Mouse (Mus musculus): ENCODE data around the gene En1.

The En1 gene

DNA sequence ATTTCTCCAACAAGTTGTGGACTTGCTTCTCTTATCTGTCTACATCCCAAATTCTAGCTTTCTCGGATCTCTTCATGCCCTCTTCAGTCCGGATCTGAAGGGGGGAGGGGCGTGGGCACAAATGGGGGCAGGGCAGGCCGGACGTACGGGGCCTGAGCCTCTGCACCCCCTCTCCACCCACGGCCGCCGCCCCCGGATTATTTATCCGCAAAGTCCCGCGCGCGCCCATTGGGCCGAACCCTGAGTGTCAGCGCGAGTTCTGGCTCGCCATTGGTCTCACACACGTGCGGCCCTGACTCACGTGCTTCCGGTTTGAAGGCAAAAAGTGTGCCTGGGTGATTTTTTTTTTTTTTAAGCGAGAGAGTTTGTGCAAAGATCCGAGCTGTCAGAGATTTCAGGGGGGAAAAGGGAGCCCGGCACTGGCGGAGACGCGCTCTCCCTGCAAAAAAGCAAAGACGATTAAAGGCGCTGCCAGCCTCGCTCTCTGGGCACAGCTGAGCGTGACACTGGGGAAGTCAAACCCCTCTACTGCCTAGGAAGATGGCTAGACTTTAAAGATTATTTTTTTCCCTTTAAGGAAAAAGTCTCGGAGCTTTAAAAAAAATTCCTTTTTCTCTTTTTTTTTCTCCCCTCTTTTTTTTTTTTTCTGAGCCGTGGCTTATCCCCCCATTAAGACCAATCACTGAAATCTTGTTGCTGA lies at the start of gene En1:
En1 (plus strand) TSS at position 388 of the 700 bp plus-strand sequence.
- peak in 1 of 2 experiments; percentile 82 for DNase-seq (ENCODE audit: low spot score in 2 of 2)

DNA sequence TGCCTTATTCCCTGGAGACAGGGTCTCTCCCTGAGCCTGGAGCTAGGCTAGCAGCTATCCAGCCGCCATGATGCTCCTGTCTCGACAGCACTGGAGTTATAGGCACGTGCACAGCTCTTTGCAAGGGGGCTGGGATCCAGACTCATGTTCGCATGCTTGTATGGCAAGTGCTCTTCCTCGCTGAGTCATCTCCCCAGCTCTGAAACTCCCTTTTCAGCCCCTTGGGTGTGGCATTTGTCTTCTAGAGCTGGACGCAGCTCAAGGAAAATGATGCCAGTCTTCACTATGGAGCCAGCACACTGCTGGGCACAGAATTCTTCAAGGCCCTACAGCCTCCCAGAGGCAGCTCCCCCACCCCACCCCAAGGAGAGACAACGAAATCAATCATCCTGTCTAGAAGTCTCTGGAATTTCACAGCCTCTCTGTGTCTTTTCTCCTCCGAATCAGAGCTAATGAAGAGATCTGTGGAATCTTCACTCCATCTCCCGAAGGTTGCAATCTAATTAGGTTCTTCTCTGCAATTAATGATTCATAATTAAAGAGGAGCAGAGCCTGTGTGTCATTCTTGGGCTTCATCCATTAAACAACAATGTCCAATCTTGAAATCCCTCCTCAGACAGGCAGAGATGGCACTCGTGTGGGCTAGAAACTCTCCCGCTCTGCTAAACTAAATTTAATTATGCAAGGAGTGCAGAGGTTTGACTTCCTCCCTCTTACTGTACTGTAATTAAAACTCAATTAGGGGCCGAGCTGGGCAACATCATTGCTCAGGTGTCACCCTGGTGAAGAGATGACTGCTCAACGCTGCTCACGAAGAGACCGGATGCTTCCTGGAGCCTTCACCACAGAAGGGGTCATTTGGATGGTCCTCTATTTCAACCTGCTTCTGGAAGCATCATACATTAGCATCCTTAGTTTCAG lies 45.0 kb upstream of the En1 start:
- DNase-seq (ENCODE audit: low spot score in 2 of 2), result no peak

DNA sequence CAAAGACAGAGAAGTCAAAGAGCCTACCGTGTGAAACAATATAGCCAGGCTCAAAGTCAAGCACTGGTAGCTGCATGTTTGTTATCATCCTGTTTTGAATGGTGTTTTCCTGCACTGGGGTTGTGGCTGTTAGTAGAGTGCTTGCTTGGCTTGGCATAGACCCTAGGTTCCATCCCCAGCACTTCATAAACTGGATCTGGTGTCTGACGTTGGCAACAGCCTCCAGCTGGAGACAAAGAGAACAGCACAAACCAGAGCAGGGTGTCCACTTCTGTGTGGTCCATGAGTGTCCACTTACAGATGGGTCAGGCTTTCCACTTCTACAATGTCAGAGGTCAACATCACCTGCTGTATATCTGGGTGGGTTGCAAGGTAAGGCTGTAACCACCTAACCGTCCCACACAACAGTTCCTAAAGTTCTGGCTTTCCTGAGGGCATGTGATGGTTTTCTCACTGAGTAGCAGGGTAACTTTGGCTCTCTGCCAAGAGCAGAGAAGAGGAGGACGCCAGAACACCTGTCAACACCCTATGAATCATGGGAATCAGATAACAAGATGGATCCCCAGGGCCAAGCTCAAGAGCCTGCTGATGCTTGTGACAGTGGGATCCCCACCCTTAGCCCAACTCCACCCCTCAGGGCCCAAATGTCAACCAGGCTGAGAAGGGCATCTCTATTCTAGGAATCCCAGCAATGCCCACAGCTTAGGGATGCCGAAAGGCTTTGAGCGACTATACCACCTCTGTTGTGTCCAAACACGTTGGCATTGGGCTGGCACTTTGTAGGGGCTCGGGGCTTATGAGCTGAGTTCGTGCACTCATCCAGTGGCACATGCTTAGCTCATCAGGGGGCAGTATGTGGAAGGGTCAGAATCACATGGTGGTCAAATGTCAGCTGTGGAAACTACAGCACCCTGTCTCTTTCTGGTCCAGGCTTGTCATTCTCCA lies 43.6 kb upstream of the En1 start:
- no peak for DNase-seq (ENCODE audit: low spot score in 2 of 2)

DNA sequence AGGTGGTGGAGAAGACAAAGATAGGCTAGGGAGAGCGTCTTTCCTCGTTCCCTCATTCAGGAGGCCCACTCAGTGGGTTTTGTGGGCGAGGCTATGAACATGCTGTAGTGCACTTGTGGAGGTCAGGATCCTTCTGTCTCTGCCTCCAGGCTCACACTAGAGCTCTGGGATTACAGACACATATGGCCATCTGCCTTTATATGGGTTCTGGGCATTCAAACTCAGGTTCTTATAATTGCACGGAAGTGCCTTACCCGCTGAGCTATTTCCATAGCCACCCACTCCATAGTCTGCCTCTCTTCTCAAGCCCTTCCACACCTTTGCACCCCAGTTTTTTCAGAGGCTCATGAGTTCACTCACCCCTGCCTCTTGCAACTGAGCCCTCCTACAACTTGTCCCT lies 42.3 kb upstream of the En1 start:
- no peak for DNase-seq (ENCODE audit: low spot score in 2 of 2)

DNA sequence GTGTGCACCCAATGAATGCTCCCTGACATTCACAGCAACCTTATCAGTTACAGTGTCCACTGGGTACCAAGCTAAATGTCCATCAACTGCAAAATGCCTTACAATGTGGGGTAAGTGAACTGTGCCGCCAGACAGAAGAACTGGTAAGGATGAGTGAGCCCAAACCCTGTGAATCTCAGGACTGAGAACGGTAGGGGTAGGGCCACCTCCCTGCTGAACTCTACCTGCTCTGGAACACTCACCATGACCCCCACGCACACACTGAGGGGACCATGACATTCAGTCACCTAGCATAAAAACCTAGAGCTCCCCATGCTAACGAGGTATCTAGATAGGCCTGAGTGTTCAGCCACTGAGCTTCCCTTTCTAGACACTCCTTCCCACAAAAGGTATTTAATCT lies 20.9 kb upstream of the En1 start:
- DNase-seq (ENCODE audit: low spot score in 2 of 2), result no peak

DNA sequence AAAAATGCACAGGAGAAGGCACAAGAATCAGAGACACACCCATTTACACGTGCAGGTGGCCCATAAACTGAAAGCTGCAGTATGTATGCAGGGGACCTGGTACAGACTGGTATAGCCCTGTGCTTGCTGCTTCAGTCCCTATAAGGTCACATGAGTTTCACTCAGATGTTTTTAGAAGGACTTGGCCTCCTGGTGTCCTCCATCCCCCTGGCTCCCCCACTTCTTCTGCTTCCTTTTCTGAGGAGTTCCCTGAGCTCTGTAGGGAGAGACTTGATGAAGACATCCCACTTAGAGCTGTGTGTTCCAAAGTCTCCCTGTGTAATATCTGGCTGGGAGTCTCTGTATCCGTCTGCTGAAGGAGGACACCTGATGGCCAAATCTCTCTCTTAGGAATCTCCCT lies 16.7 kb upstream of the En1 start:
- no peak for DNase-seq (ENCODE audit: low spot score in 2 of 2)

DNA sequence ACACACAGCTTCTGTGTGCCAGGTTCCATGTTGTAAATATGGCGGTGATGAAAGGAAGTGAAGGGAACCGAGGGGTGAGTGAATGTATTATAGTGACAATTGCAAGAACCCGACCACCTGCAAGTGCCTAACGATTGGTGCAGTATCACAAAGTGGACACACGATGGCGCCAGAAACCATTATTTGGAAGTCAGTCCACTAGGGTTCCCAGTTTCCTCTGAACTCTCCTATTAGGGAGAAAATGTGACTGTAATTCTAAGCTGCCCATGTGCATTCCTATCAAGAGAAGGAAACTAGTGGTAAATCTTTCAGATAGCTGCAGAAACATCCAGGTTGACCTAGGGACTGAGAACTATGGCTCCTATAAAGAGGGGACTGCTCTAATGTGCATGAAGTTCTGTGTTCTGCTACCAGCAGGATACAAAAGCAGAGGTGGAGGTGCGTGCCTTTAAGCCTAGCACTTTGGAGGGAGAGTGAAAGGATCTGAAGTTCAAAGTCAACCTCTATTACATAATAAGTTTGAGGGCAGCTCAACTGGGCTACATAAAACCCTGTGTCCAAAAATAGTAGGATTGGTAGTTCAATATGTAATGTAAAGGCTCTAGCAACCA lies 15.6 kb upstream of the En1 start:
- peak; percentile 79 to 81 for DNase-seq (ENCODE audit: low spot score in 2 of 2)

DNA sequence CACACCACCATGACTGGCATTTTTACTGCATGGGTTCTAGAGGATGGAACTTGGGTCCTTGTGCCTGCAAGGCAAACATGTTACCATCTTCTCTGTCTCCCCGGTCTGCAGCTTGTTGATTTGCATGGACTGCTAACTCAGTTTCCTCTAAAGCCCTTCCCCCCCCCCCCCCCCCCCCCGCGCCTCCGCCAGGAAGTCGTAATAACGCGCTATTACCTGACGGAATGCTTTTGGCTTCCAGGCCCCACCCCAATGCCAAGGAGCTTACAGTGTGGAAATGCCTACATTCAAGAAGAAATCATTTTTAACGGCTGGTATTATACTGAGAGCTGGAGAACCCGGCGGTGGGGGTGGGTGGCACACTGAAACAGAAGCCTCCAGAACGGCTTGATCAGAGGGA lies 14.8 kb upstream of the En1 start:
- no peak for DNase-seq (ENCODE audit: low spot score in 2 of 2)

DNA sequence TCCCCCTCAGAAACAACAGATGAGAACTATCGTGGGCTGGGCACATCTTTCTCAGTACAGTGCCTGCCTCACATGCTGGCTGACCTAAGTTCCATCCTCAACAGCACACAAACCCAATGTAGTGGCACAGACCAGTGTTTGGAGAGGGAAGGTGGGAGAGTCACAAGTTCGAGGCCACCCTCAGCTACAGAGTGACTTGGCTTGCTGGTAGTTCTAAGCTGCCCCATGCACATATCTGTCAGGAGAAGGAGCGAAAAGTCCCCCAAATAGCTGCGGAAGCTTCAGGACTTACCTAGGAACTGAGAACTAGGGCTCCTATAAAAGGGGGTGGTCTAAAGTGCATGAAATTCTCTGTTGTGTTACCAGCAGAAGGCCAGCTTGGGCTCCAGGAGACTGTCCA lies 14.3 kb upstream of the En1 start:
- no peak for DNase-seq (ENCODE audit: low spot score in 2 of 2)

DNA sequence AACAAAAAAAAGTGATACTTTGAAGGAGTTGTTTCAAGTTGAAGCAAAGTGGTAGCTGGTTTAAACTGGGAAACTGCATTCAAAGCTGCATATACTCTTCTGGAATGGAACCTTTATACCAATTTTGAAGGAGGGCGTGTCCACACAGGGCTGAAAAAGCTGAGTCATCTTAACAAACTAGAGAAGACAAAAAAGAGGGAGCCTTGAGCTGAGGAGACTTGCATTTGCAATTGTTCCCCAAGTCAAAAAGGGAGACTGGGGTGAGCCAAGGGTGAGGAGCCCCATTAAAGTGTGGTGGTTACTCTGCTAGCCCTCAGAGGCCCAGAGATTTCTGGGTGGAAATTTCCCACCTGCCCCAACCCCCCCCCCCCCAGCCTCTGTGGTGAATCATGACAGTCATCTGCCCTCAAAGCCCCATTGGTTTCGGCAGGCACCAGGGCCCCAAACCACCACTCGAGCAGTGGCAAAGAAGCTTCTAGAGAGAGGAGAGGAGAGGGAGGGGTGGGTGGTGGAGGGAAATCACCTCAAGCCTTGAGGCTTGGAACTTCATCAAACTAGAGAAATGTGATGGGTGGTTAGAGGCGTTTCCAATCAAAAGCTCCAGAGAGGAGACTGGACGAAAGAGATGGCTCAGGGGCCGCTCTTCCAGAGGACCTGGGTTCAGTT lies 13.7 kb upstream of the En1 start:
- DNase-seq (ENCODE audit: low spot score in 2 of 2), result no peak

DNA sequence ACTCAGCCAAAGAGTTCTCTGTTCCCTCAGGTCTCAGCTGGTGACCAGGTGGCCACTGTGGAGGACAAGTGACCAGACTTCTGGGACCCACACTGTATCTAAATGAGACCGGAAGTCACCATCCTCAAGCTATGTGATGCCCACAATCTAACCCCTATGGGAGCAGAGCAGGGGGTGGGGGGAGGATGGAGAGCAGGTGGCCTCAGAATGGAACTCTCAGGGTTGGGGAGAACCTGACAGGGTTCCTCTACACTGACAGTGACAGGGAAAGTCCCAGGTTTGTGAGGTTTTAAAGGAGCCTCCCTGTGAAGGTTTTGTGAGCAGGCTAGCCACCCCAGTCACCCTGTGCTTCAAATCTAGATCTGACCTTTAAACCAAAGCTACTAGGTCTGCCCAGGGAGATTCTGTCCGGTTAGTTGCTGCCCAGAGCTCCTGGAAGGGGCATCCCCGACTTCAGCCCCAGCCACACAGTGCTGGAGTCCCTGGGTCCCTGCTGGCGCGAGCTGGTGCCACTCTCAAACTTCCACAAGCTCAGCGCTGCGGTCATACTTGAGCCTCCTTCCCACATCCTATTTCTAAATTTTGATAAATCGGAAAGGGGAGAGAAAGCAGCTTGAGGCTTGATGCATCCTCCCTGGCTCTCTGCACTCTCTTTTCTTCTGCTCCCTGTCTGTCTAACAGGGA lies 8.8 kb upstream of the En1 start:
- no peak for DNase-seq (ENCODE audit: low spot score in 2 of 2)

DNA sequence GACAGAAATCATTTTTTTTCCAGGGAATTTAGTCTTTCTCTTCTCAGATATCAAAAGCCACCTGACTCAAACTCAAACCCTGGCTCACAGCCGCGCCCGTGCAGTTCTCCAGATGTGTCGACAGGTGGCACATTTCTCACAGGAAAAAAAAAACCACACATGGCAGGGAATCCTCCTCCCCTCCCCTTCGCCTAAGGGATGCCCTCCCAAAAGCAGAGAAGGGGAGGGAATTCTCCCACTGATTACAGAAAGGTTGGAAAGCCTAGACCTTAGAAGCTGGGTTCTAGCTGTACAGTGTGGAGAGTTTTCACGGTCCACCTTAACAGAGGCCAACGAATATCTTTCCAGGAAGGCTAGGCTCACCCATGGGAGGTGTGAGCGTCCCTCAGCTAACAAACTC lies 7.6 kb upstream of the En1 start:
- DNase-seq (ENCODE audit: low spot score in 2 of 2), result peak in 1 of 2 experiments; percentile 64

DNA sequence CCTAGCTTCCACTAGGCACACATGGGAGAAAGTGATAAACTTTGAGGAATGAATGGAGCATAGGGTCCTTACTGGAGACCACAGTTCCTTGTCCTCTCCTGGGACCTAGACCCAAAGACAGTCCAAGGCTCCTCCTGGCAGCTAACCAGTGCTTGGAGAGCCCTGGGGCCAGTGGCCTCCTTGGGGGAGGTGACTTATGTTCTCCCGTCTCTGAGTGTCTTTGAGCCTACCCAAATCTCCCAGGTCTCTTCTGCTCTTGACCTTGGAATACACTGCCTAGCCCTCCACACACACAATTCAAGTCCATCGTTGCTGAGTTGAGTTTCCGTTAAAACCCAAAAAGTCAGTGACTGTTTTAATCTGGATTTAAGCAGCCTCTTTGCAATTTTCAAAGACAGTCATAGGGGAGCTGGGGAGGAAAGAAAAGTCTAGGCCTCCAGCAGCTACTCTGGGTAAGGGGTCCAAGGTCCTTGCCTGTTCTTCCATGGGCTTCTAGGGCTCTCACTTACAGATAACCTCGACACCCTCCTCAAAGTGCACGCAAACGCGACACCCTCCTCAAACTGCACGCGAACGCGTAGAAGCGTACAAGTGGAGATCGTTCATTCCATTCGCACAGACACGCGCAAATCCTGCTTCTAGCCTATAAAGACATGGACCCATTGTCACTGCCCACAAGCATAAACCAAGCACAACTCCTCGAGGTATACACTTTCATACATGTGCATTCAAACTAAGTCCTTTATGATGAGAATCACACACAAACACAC lies 6.6 kb upstream of the En1 start:
- no peak for DNase-seq (ENCODE audit: low spot score in 2 of 2)

DNA sequence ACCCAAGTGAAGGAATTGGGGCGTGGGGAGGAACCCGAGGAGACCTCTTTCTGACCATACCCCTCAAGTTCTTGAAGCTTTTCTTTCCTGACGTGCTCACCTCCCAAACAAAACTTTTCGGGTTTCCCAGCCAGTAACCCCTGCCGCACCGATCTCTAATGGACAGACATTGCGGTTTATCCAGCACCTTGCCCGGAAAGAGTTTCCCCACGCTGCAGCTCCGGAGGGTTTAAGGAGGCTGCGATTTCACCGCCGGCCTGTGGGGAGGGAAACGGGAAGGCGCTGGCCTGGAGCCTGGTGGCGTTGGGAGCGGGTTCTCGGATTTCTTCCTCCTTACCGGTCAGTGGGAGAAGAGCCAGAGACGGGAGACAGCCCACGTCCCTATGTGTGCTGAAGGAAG lies 5.9 kb upstream of the En1 start:
- DNase-seq (ENCODE audit: low spot score in 2 of 2), result no peak

DNA sequence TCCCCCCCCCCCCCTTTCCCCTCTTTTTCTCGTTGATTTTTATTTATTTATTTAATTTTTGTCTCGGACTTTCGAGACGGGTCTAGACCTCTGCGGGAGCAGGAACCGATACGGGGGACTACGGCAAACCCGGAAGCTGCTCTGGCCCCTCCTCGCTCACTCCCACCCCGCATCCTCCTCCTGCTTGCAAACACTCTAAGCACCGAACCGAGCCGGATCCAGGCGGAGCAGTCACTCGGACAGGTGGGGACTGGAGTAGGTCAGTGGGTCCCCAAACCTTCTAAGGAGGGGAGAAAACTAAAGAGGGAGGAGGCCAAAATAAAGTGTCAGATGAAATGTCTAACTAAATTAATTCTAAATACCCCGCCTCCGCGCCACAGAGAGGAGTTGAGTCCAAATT lies 5.4 kb upstream of the En1 start:
- no peak for DNase-seq (ENCODE audit: low spot score in 2 of 2)

DNA sequence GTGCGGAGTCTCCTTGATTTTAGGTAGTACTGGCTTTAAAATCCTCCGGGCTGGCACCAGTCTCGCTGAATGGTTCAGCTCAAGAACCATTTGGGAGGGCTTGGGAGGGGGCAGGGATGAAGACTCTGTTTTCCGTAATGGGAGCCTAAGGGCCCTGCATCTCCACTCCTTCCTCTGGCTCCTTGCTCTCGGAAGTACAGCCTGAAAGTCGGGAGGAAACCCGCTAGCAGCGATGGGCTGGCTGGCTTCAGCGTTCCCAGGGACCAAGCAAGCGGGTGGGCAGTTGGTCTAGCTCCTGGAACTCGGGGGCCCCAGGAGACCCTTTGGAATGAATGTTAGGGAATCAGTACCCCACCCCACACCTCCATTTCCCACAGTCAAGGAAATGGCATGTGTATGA lies 4.9 kb upstream of the En1 start:
- DNase-seq (ENCODE audit: low spot score in 2 of 2), result no peak

DNA sequence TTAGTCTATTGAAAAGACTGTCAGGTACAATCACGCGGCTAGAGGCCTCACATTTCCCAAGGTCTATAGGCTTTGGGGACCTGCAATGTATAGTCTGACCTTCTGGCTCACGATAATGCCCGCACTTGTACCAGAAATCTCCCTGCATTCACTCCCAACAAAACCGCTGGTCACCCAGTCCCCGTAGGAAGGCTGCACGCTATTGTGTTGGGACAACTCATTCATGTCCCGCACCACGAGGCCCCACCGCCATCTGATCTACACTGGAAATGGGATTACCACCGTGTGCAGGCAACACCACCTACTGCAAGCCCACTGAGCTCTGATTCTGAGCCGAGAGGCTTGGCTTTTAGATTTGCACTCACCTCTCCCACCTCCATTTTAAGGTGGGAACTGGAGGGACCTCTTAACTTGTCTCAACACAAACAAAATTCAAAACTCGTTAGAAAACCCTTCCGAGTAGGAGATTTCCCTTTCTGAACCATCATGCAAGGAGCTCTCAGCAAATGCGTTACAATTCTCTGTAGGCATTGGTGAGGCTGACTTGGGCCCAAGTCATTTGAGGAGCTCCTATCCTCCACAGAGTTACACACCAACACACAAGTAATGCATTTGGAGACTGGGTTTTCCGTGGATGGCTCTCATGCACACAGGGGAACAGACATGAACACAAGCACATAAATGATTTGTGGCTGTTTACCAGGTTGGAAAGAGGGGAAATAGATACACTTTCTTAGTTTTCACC lies 3.9 kb upstream of the En1 start:
- no peak for DNase-seq (ENCODE audit: low spot score in 2 of 2)

DNA sequence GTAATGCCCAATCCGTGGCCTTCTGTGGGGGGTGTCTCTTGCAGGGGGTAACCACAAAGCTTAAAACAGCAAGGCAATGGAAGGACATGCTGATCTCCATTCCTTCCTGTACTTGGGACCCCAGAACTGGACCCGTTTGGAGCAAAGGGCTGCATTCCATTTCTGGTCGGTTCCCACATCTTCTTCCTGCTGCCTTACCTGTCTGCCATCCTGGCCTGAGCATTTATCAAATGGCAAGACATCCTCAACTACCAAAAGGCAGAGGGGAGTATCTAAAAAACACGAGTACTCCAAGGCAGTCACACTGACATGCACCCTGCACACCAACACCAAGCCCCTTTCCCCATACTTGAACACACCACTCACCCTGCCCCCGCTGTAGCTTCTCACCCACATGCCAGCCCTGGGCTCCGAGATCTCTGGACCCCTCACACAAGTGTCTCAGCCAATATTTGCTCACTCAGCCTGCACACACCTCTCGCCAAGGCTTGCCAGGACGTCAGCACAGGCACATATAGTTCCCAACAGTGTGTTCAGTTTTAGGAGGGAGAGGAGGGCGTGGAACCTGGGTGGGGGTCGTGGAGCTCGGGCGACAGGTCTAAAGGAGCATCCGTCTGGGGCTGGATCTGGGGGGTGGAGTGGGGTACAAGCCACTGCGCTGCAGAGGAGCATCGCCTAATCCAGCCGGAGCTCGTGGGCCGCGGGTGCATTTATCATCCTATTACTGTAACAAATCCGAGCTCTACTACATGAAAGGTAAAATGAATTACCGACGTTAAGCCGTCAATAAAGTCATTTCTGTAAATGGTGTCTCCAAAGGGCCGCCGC lies 2.7 kb upstream of the En1 start:
- DNase-seq (ENCODE audit: low spot score in 2 of 2), result no peak

All from cerebellum, postnatal 4 days (tissue).